Mouse (Mus musculus) frontal cortex, adult (tissue): ENCODE data around the gene Med31.
A peak's percentile ranks its signal among the peaks of the same experiment; 100 is the strongest.

ENCODE experiments used
- ATAC-seq: cut with Nextera tagmentation; 2 replicates; pipeline ENCODE4 v1.9.2; 2017; ENCODE audit warnings: mild to moderate bottlenecking, moderate library complexity, mixed read lengths; ENCODE audit not compliant: low TSS enrichment

Med31 gene

GRCm38 (mm10) chr11:72215410-72215797 lies at the start of gene Med31:
Gene Med31 (minus strand): TSS chr11:72215592.
- peak; percentile 66 for ATAC-seq

GRCm38 (mm10) chr11:72256441-72256840 lies 41.0 kb upstream of the Med31 start:
- ATAC-seq, result no peak

GRCm38 (mm10) chr11:72255629-72256028 lies 40.2 kb upstream of the Med31 start:
- ATAC-seq, result no peak

DNA sequence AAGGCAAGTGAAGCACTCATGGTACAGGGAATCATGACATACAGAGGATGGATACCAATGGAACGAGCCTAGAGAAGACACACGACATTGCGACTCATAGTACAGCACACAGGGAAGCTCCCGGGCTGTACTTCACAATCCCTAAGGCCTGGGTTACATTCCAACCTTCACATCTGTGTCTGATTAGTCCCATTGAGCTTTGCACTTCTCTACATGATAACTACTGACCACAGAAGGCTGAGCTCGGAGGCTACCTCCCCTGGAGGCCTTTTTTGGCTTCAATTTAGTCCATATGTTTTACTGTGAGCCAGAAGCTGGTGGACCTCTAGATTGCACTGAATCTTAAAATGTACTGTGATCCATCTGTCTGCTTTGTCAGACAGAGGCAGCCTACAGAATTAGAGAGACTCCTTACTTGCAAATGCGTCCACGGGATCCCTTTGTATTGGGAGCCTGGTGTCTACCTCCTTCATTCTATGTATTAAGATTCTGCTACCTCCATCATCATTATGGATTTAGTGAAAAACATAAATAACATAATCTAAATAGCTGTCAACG lies 29.9 kb upstream of the Med31 start:
- ATAC-seq, result peak; percentile 89

- no peak for ATAC-seq
Measured at GRCm38 (mm10) chr11:72240062-72240860, 24.9 kb upstream of the Med31 start.

GRCm38 (mm10) chr11:72234013-72234412 lies 18.6 kb upstream of the Med31 start:
- peak; percentile 69; the same call in 1 of the 2 replicates for ATAC-seq

GRCm38 (mm10) chr11:72232991-72233390 lies 17.6 kb upstream of the Med31 start:
- ATAC-seq, result no peak

- ATAC-seq, result no peak
Measured at GRCm38 (mm10) chr11:72232068-72232467, 16.7 kb upstream of the Med31 start.

DNA sequence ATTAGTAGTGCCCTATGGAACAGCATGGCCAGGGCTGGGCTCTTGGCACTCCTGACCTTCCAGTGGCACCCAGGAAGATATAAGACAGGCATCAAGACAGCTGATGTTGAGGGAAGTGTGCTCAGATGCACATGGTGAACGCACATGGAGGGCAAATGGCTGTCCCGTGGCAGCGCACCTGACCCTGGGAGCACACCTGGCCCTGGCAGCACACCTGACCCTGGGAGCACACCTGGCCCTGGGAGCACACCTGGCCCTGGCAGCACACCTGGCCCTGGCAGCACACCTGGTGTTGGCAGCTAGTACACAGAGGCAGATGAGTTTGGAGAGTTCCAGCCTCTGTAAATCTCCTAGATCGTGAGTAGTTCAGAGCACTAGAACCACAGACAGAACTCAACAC lies 13.1 kb upstream of the Med31 start:
- no peak for ATAC-seq

GRCm38 (mm10) chr11:72226901-72227300 lies 11.5 kb upstream of the Med31 start:
- ATAC-seq, result no peak

DNA sequence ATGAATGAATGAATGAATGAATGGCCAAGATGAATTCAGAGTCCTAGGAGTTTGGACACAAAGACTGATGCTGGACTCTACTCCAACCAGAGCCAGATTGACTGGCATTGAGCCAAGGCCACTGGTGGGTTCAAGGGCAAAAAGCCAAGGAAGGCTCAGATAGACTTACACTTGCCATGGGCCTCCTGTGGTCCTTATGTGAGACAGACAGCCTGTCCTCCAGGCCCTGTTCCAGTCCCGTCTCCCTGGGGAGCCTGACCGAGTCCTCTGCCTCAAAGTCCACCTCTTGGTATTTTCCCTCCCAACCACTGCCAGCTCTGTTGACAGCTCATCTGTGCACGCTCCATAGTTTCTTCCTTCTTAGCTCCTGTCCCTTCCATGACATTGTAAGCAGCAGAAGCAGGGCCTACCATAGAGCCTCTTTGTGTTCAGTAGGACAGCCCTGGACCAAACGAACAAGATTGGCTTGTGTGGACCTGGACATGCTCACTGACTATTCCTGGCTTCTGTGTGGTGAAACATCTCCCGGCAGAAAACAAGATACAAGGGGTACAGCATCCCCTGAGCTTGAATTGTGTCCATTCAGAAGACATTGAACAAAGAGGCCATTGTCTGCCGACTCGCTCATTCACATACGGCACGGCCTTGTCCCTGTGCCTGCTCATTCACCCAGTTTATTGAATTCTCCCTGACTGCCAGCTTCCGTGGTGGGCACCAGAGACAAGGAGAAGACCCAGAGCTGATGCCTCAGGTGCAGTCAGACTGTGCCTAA lies 10.8 kb upstream of the Med31 start:
- ATAC-seq, result peak; percentile 50; the same call in 1 of the 2 replicates

- ATAC-seq, result peak; percentile 70
Measured at GRCm38 (mm10) chr11:72224865-72225264, 9.5 kb upstream of the Med31 start.

DNA sequence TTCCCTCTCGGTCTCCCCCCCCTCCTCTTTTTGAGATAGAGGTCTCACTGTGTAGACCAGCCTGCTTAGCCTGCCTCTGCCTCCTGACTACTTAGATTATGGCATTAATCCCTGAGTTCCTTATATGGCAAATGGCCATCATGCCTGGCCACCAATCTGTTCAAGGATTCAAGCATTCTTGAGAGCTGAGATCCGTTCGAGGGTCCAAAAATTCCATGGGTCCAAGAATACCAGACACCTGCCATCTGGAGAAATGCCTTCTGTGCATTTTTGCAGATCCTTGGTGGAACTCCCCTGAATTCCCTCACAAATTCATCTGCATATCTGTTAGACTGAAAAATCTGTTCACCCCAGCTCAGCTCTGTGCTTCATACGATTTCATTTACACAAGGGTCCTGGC lies 8.0 kb upstream of the Med31 start:
- no peak for ATAC-seq

GRCm38 (mm10) chr11:72221278-72221677 lies 5.9 kb upstream of the Med31 start:
- ATAC-seq, result peak; percentile 72

GRCm38 (mm10) chr11:72217116-72217515 lies 1.7 kb upstream of the Med31 start:
- ATAC-seq, result 0 out of 2 replicates have a peak, but pooled peaks have one; percentile 22

DNA sequence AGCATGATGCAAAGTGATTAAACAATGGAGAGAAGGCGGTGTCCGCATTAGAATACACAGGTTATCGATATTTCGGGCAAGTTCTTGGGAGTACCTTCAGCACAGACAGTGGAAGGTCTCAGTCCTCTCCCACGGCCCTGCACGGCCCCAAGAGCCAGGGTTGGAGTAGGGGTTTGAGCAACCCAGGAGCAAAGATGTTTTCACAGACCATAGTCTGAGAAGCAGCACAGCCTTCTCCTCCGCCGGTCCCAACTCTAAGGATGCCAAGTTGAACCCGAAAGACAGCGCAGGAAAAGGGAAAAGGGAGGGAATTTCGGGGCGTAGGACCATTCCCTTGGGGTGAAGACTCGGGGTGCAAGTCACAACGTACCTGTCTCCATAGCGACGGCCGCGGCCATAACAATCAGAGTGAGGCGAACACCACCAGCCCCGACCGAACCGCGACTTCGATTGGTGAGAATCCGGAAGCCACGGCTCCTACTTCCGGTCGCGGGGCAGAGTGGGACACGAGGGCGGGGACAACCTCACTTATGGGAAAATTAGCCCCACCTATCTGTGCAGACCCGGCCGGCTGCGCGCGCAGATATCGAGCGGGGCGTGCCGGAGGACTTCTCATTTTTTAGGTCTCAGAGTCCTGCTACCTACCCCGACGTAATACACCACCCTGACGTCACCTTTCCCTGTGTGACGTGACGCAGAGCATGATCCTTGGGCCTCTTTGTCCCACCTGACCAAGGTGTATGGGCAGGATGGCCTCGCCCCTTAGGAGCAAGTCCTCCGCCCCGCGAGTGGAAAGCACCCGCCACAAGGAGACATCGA lies 592 bp downstream of the Med31 start:
- ATAC-seq, result peak; percentile 94

DNA sequence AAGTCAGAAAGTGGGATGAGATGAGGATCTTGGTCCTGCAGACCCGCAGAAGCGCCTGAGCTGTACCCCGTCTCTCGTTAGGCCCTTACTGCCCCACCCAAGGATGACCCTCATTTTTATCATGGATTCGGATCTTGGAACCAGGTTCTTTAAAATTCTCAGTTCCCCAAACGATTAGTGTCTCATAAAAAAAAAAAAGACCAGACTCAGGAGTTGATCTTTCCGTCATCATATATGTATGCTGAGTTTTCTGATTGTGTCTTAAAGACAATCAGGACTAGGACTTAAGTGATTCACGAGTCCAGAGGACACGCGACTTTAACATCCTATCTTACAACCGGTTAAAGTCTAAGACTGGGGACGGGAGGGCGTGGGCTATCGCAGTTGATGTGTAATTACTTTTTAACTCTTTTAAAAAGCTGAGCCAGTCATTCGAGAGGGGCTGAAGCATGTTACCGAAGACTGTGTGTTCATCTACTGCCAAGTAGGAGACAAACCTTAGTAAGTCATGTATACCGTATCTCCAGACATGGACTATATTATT lies 7.5 kb downstream of the Med31 start:
- no peak for ATAC-seq

DNA sequence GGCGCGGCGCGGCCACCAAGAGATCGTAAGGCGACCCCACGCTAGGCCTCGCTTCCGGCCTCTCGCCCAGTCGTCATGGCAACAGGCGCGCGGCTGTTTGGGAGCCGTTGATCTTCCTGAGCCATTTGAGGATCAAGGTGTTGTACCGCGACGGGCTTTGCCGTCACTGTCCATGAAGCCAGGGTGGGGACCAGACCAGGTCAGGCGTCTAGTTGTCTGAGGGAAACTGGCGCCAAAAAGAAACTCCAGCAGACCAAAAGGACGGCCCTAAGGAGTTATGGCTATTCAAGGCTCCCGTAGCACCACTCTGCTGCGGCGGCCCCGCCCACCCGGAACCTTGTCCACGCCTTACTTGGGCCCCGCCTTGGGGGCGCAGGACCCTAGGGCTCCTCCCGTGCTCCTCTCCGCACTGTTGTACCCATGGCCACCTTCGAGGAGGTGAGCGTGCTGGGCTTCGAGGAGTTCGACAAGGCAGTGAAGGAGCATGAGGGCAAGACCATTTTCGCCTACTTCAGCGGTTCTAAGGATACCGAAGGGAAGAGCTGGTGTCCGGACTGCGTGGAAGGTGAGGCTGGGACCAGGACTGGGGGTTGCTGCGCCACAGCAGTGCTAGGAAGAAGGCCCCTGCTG lies 8.1 kb downstream of the Med31 start, which contains the start of the genes 4933427D14Rik and Txndc17:
Gene 4933427D14Rik (minus strand): TSS at position 256 of the 630 bp plus-strand sequence.
Gene Txndc17 (plus strand): TSS at position 344 of the 630 bp plus-strand sequence.
- peak; percentile 63 for ATAC-seq

GRCm38 (mm10) chr11:72206341-72207203 lies 8.8 kb downstream of the Med31 start, which contains the start of gene Gm43951:
Gene Gm43951 (minus strand): TSS chr11:72206840.
- peak; percentile 45 for ATAC-seq

DNA sequence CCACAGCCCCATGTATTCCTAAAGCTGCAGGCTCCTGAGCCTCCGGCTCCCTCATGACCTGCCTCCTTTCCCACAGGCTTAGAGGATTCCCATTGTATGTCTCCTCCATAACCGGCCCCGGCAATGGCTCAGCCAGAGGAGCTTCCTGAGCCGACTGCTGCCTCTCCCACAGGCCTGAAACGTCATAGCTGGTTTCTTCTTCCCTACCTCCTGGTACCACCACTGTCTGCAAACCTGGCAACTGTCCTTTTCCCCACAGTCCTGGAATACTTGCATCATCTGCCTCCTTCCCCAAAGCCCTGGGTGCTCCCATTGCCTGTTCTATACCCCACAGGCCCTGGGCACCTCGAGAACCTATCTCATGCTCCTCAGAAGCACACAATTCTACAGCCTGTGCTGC lies 10.1 kb downstream of the Med31 start:
- peak; percentile 24; the same call in 1 of the 2 replicates for ATAC-seq
